Mouse (Mus musculus) urinary bladder, postnatal 36 days (tissue): ENCODE measurements at regions not wholly inside any gene's neighbourhood (a gene's known extent, or its start where the extent isn't known, plus 50 kb on each side); places are given as distances from the start of the nearest gene placed in this dataset.

Source experiments
- DNase-seq, 2 experiments: peaks; one replicate each; pipeline ENCODE4 v3.0.0; 2022; ENCODE audit warnings: low spot score in 2 of 2, mixed read lengths in 1 of 2

GRCm38 (mm10) chr2:51799856-51800255 is 135.1 kb downstream of the Rbm43 start:
- no peak for DNase-seq

- no peak for DNase-seq
These were observed 112.0 kb downstream of the Rbm43 start for GRCm38 (mm10) chr2:51822976-51823375.

GRCm38 (mm10) chr2:51830286-51830944 is 104.5 kb downstream of the Rbm43 start:
- peak; percentile 19 to 40 for DNase-seq

DNA sequence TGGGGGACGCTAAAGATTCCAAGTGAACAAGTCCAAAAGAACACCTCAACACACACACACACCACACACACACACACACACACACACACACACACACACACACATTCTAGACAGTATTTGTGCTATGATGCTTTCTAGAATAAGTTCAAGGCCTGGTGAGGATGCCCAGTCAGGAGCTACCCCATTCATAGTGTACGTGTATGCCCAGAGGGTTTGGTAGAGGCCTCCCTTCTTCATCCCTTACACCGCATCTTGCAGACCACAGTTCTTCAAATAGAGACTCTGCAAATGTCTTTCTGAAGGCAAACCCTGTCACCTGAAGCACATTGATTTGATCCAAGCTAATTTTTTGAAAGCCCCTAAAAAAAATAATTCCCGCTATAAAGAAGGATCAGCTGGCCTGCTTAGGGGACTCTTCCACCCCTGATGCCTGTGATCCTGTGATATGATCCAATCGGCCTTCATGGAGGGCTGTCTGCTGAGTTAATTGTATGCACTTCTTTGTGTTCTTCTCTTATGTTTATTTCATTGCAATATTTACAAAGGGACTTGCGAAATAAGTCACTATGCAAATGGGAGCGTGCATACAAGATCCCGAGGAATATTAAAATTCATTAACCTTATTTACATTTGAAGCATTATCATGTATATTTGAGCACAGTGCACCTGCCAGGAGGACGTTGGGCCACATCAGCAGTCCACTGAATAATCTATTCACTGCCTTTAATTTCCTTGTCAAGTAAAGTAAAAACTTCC is 103.8 kb downstream of the Rbm43 start:
- DNase-seq, result no peak

DNA sequence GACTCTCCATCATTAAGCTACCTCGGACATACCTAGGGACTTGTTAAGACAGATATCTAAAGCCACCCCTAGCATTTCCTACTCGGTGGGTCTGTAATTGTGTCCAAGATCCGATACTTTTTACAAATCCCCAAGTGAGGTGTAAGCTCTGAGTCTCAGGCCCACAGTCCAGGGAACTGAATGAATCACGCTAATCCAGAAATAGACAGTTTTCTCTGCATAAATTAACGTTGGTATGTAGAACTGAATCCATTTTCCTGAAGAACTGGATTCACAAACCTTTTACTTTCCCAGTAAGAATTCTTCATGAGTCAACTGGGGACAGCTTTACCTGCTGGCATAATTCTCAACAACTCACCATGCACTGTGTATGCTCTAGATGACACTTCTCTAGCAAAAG is 97.1 kb downstream of the Rbm43 start:
- no peak for DNase-seq

- DNase-seq, result no peak
These were observed 94.2 kb downstream of the Rbm43 start for GRCm38 (mm10) chr2:51840808-51841207.

DNA sequence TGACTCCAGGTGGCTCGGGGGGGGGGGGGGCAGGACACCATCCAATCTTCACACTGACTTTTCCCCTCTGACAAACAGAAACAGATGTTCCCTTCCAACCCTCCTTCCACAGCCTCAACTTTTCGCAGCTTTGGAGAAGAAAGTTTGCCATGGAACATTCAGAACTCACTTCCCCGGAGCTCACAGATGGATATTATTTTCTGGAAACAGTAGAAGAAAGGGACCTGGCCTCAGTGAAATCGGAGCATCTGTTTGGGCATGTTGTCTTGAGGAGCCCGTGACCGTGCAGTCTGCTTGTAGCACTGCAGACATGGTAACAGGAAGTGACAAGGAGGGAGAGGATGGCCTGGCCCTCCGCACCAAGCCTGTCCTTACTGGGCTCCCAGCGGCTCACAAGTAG is 90.1 kb downstream of the Rbm43 start:
- no peak for DNase-seq

- no peak for DNase-seq
These were observed 87.4 kb downstream of the Rbm43 start for GRCm38 (mm10) chr2:51847556-51847955.

GRCm38 (mm10) chr2:51847964-51848363 is 87.0 kb downstream of the Rbm43 start:
- no peak for DNase-seq

DNA sequence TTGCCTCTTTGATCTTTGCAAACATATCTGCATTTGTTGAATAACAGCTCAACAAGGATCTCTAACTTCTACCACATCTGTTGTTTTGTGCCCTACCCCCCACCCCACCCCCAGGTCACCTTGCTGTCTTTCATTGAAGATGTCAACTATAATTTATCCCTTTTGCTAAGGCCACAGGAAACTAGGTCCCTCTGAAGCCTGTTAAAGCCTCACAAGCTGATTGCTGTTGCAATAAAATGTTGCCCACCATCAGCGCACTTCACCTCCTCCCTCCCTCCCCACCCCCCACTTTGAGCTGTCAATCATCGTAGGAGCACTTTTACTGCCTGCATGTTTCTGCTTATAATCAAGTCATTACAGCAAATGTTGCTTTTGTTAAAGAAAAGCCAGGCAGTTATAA is 86.5 kb downstream of the Rbm43 start:
- DNase-seq, result no peak

DNA sequence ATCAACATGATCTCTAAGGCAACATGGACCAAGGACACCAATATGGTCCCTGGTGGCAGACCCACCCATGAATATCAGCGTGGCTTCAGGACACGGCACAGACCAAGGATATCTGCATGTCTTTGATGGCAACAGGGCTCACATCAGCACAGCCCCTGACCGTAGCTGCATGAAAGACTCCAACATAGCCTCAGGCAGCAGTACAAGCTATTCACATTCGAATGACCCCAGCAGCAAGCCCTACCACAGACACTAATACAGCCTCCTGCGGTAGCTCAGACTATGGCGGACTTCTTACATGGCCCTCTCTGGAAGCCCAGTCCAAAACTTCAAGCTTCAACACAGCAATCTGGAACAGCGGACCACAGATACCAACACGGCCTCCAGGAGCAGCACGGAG is 84.4 kb downstream of the Rbm43 start:
- no peak for DNase-seq

GRCm38 (mm10) chr2:51851711-51852110 is 83.3 kb downstream of the Rbm43 start:
- no peak for DNase-seq

- no peak for DNase-seq
These were observed 77.7 kb downstream of the Rbm43 start for GRCm38 (mm10) chr2:51857226-51857625.

DNA sequence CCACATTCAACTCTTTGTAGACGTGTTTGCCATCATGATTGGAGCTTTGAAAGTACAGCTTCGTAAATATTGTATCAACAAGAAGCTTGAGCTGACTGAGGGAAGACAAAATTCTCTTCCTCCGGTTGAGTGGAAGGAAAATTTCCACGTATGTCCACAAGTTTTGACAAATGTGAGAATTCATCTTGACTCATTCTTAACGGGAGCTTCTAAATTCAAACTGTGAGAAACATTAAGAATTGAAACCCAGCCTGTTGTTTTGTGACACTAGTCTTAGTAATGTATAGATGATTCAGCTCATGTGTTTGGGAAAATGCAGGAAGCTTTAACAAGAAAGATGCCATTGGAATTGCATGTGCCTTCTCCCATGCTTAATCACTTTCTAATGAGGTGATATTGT is 68.9 kb downstream of the Rbm43 start:
- no peak for DNase-seq

- DNase-seq, result no peak
These were observed 66.0 kb downstream of the Rbm43 start for GRCm38 (mm10) chr2:51868878-51869510.

GRCm38 (mm10) chr2:51871571-51871970 is 63.4 kb downstream of the Rbm43 start:
- no peak for DNase-seq
